Mouse (Mus musculus): ENCODE measurements around the gene Tex45. TPM values are rescaled to one million over a fixed set of nuclear protein-coding genes. Genes with fewer than 3 reads are reported as not detected.
A peak's percentile ranks its signal among the peaks of the same experiment; 100 is the strongest.

Tex45 gene
- polyA plus RNA-seq, 1 experiment from 2014 or later = 0.61 TPM

DNA sequence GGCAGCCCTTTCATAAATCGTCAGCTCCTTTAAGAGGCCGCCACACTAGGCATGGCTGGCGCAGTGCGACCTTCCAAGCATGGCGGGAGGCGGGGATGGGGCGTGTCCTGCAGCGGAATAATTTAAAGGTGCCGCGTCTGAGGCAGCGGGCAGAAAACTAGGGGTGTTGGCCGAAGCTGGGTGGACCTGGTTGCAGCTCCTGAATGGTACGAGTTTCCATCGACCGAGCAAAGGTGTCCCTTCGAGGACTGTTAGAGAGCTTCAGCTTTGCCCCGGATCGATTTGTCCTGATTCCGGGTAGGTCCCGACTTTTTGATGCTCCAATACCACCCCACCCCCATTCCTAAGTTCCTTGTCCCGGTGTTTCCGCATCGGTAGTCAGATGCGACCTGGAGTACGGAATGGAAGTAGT lies 44.6 kb downstream of the Tex45 start, which contains the start of gene Pnpla6:
Pnpla6 (plus strand) TSS at position 125 of the 412 bp plus-strand sequence.
- no peaks in the 10 kb centered on the region for H3K9me3 ChIP-seq (replicated peaks)
- peak within 1 kb of the TSS; percentile 68 for H3K4me3 ChIP-seq (replicated peaks)
- peak; percentile 79 for ATAC-seq (ENCODE audit: low FRiP score)
- WGBS = under 1% methylated on average over 25 of the region's 25 CpGs
- peaks cover 37% of the 10 kb centered on the region for H3K36me3 ChIP-seq
- H3K27ac ChIP-seq (replicated peaks) = peak within 1 kb of the TSS; percentile 87
- peaks cover 23% of the 10 kb centered on the region for H3K4me1 ChIP-seq
- no peaks in the 10 kb centered on the region for H3K27me3 ChIP-seq (replicated peaks)
- peak within 1 kb of the TSS; percentile 64 for H3K9ac ChIP-seq (replicated peaks)
- peak within 1 kb of the TSS; percentile 83 for H3K4me2 ChIP-seq

DNA sequence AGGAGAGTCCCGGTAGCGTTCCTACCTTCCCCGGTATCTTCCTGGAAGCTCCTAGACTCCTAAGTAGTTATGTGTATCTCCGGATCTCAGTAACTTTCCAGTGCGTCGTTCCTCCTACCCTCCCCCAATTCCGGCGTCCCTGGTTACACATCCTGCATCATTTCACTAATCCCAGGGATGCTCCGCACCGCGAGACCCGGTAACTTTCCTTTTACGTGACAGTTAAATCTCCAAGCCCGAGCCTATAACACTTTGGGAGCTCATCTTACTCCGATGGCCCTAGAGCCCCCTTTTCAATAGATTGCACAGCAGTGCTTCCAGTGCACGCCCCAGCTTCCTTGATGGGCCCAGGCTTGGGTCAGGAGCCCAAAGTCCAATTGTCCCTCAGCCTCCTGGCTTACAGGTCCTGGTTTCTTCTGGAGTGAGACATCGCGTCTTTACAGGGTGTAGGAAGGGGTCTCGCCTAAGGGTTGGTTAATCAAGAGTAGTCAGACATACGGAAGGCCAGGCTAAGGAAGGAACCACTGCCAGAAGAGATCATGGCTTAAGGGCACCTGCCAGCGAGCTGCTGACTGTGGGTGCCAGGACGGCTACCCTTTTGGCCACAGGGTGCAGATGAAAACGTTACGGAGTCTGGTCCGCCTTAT lies 45.2 kb downstream of the Tex45 start:
- no peaks in the 10 kb centered on the region for H3K27me3 ChIP-seq (replicated peaks)
- peaks cover 23% of the 10 kb centered on the region for H3K4me1 ChIP-seq
- peak overlapping the region; percentile 68 for H3K4me3 ChIP-seq (replicated peaks)
- 1% methylated on average over 25 of the region's 25 CpGs for WGBS
- peak; percentile 35 for ATAC-seq (ENCODE audit: low FRiP score)
- H3K4me2 ChIP-seq = peak overlapping the region; percentile 83
- H3K9me3 ChIP-seq (replicated peaks) = no peaks in the 10 kb centered on the region
- peaks cover 31% of the 10 kb centered on the region for H3K36me3 ChIP-seq
- peak overlapping the region; percentile 87 for H3K27ac ChIP-seq (replicated peaks)
- H3K9ac ChIP-seq (replicated peaks) = peak overlapping the region; percentile 64

DNA sequence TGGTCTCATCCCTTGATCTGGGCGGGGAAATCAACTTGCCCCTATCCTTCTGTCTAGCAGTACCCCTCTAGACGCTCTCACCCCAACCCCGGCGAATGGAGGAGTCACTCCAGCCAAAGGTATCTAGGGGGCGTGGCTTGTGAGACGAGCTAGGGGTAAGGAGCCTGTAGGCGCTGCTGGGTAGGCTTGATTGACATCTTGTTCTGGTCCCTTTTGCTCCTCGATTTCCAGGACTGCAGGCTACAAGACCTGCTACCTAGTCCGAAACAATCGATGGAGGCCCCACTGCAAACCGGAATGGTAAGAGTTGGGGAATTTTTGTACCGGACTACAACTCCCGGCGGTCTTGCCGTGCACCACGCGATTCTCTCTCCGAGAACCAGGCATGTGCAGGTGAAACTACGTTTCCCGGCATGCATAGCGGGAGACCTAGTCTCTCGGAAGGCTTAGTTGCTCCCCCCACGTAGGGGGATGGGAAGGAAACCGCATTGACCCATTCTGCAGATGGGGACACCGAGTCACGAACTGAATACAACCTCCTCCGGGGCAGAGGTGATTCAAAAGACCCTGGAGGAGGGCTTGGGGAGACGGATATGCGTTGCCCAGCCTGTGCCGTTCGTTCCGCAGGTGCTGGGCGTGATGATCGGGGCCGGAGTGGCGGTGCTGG lies 45.9 kb downstream of the Tex45 start:
- Histone ChIP-seq H3K36me3 (peaks cover 30% of the 10 kb centered on the region), H3K9me3 (replicated peaks) (no peaks in the 10 kb centered on the region), H3K4me1 (peaks cover 23% of the 10 kb centered on the region), H3K4me3 (replicated peaks) (peak overlapping the region; percentile 68), H3K4me2 (peak overlapping the region; percentile 83), H3K27ac (replicated peaks) (peak overlapping the region; percentile 87), H3K27me3 (replicated peaks) (no peaks in the 10 kb centered on the region), H3K9ac (replicated peaks) (peak overlapping the region; percentile 64)
- WGBS = 2% methylated on average over 36 of the region's 36 CpGs
- ATAC-seq (ENCODE audit: low FRiP score) = peak; percentile 88

DNA sequence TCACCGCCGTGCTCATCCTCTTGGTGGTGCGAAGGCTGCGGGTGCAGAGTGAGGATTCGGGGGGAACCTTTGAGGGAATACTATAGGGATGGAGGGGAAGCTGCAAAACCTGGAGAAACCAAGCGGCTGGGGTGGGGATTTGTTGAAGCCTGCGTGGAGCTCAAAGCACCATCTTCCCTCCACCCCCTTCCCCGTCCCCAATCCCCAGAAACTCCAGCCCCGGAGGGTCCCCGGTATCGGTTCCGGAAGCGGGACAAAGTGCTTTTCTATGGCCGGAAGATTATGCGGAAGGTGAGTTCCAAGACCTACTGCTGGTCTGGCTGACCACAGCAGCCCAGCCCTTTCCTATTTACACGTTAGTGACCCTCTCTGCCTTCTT lies 46.4 kb downstream of the Tex45 start:
- peak; percentile 35 for ATAC-seq (ENCODE audit: low FRiP score)
- no peaks in the 10 kb centered on the region for H3K27me3 ChIP-seq (replicated peaks)
- H3K27ac ChIP-seq (replicated peaks) = peak overlapping the region; percentile 87
- peaks cover 23% of the 10 kb centered on the region for H3K4me1 ChIP-seq
- H3K4me3 ChIP-seq (replicated peaks) = peak overlapping the region; percentile 68
- WGBS = 12% methylated on average over 16 of the region's 16 CpGs
- H3K9ac ChIP-seq (replicated peaks) = peak overlapping the region; percentile 64
- H3K4me2 ChIP-seq = peak overlapping the region; percentile 83
- H3K9me3 ChIP-seq (replicated peaks) = no peaks in the 10 kb centered on the region
- peaks cover 29% of the 10 kb centered on the region for H3K36me3 ChIP-seq

DNA sequence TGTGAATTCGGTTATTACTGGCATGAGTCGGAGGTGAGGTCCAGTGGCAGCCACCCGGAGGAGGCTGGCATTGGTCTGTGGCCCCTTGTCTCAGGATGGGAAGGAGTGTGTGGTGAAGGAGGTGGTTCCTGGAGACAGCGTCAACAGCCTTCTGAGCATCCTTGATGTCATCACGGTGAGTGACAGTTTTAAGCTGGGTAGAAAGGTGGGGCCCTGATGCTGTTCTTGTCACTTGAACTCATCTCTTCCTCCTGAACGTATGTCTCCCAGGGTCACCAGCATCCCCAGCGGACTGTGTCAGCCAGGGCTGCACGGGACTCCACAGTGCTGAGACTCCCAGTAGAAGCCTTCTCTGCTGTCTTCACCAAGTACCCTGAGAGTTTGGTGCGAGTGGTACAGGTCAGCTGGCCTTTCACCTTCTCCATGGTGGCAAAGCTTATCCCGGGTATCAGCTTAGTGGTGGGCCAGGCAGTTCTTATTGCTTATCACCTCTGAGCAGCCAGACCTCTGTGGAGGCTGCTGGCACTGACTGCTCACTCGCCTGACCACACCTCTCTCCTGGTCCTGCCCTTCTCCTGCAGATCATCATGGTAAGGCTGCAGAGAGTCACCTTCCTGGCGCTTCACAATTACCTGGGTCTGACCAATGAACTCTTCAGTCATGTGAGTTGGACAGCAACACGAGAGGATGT lies 51.5 kb downstream of the Tex45 start:
- H3K4me3 ChIP-seq (replicated peaks) = no peak overlapping the region
- no peaks in the 10 kb centered on the region for H3K27me3 ChIP-seq (replicated peaks)
- peaks cover 8% of the 10 kb centered on the region for H3K4me1 ChIP-seq
- H3K9me3 ChIP-seq (replicated peaks) = no peaks in the 10 kb centered on the region
- no peak overlapping the region for H3K9ac ChIP-seq (replicated peaks)
- no peak overlapping the region for H3K27ac ChIP-seq (replicated peaks)
- peaks cover 54% of the 10 kb centered on the region for H3K36me3 ChIP-seq
- 94% methylated on average over 13 of the region's 13 CpGs for WGBS
- ATAC-seq (ENCODE audit: low FRiP score) = no peak
- no peak overlapping the region for H3K4me2 ChIP-seq

DNA sequence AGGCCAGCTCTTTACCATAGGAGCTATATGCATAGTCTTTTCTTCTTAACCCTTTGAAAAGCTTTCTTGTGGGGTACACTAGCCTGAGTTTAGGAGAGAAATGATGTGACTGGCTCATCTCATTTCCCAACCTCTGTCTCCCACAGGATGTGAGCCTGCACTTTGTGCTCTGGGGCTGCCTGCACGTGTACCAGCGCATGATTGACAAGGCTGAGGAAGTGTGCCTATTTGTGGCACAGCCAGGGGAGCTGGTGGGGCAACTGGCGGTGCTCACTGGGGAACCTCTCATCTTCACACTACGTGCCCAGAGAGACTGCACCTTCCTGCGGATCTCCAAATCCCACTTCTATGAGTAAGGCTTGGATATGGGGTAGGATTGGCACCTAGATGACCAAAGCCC lies 60.2 kb downstream of the Tex45 start:
- Histone ChIP-seq H3K4me3 (replicated peaks) (no peak overlapping the region), H3K36me3 (peaks cover 57% of the 10 kb centered on the region), H3K4me1 (no peaks in the 10 kb centered on the region), H3K27ac (replicated peaks) (no peak overlapping the region), H3K9me3 (replicated peaks) (no peaks in the 10 kb centered on the region), H3K9ac (replicated peaks) (no peak overlapping the region), H3K27me3 (replicated peaks) (no peaks in the 10 kb centered on the region), H3K4me2 (no peak overlapping the region)
- ATAC-seq (ENCODE audit: low FRiP score) = no peak
- WGBS = 95% methylated on average over 5 of the region's 5 CpGs

DNA sequence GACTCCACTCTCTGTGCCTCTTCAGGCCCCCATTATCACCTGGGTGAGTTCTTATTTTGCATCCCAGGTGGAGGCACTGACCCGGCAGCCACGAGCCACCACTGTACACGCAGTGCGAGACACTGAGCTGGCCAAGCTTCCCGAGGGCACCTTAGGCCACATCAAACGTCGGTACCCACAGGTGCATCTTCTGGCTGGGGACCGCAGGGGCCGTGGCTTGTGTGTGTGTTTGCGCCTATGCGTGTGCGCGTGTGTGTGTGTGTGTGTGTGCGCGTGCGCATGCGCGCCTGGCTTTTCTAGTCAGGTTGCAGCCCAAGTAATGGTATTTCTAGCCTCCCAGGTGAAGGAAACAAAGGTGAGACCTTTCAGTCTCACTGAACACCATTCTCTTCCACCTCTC lies 61.3 kb downstream of the Tex45 start:
- Histone ChIP-seq H3K27me3 (replicated peaks) (no peaks in the 10 kb centered on the region), H3K4me2 (no peak overlapping the region), H3K9ac (replicated peaks) (no peak overlapping the region), H3K4me1 (no peaks in the 10 kb centered on the region), H3K36me3 (peaks cover 57% of the 10 kb centered on the region), H3K9me3 (replicated peaks) (no peaks in the 10 kb centered on the region), H3K4me3 (replicated peaks) (no peak overlapping the region), H3K27ac (replicated peaks) (no peak overlapping the region)
- ATAC-seq (ENCODE audit: low FRiP score) = no peak
- WGBS = 97% methylated on average over 18 of the region's 18 CpGs

DNA sequence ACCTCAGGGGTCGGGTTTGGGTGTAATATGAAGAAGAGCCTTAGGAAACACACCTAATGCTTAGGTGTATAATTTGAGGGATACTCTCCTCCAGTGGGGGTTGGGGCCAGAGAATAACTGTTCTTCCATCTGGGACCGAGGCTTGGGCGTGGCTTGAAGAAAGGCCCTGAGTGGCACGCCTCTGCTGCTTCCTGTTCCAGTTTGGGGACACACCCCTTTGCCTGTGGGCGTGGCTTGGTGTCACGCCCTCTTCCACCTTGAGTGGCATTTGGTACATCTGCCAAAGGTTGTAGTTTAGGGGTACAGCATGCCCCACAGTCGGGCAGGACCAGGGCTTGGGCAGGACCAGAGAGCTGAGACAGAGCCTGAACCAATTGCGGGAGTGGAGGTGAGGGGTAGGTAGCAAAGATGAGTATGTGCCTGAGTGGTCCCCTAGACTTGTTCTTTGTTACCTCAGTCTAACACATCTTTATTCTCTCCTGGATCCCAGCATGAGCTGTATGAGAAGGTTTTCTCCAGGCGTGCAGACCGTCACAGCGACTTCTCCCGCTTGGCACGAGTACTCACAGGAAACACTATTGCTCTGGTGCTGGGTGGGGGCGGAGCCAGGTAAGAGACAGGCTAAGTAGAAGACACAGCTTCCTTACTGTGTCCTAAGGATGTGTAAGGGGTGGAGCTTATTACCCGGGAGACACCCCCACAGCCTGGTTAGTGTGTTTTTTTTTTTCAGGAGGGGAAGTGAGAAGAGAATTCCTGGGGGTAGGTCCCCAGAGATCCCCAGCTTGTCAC lies 65.6 kb downstream of the Tex45 start:
- Histone ChIP-seq H3K9ac (replicated peaks) (no peak overlapping the region), H3K27ac (replicated peaks) (no peak overlapping the region), H3K27me3 (replicated peaks) (no peaks in the 10 kb centered on the region), H3K36me3 (peaks cover 80% of the 10 kb centered on the region), H3K4me2 (no peak overlapping the region), H3K4me1 (no peaks in the 10 kb centered on the region), H3K9me3 (replicated peaks) (no peaks in the 10 kb centered on the region), H3K4me3 (replicated peaks) (no peak overlapping the region)
- 65% methylated on average over 15 of the region's 15 CpGs for WGBS
- no peak for ATAC-seq (ENCODE audit: low FRiP score)

Other genes starting within 250 kb of the Tex45 start
- 50.7 and 52.0 TPM in 2 replicates for gene Insr, start 191.2 kb upstream of the Tex45 start, polyA plus RNA-seq (2015; fragmentation: Nextera tagmentation; extraction: Ambion mirVana)
- gene A430078G23Rik, start 117.4 kb upstream of the Tex45 start, polyA plus RNA-seq (2015; fragmentation: Nextera tagmentation; extraction: Ambion mirVana) = 1.1 TPM in 1 of 2 replicates, not detected in the other
- gene Arhgef18, start 77.9 kb upstream of the Tex45 start, polyA plus RNA-seq (2015; fragmentation: Nextera tagmentation; extraction: Ambion mirVana) = 8.1 and 9.5 TPM in 2 replicates
- gene Pex11g, start 3.2 kb upstream of the Tex45 start, polyA plus RNA-seq (2015; fragmentation: Nextera tagmentation; extraction: Ambion mirVana) = 4.0 and 5.7 TPM in 2 replicates
- gene Zfp358, start 22.3 kb downstream of the Tex45 start, polyA plus RNA-seq (2015; fragmentation: Nextera tagmentation; extraction: Ambion mirVana) = 62.7 and 64.3 TPM in 2 replicates
- gene Mcoln1, start 29.6 kb downstream of the Tex45 start, polyA plus RNA-seq (2015; fragmentation: Nextera tagmentation; extraction: Ambion mirVana) = 97.7 and 106 TPM in 2 replicates
- gene Pnpla6, start 44.5 kb downstream of the Tex45 start, polyA plus RNA-seq (2015; fragmentation: Nextera tagmentation; extraction: Ambion mirVana) = 42.5 and 44.3 TPM in 2 replicates
- 0.52 and 0.56 TPM in 2 replicates for gene C330021F23Rik, start 97.1 kb downstream of the Tex45 start, polyA plus RNA-seq (2015; fragmentation: Nextera tagmentation; extraction: Ambion mirVana)
- 37.6 and 41.3 TPM in 2 replicates for gene Camsap3, start 116.4 kb downstream of the Tex45 start, polyA plus RNA-seq (2015; fragmentation: Nextera tagmentation; extraction: Ambion mirVana)
- 46.2 and 50.4 TPM in 2 replicates for gene Xab2, start 150.5 kb downstream of the Tex45 start, polyA plus RNA-seq (2015; fragmentation: Nextera tagmentation; extraction: Ambion mirVana)
- 86.0 and 90.1 TPM in 2 replicates for gene Pet100, start 150.7 kb downstream of the Tex45 start, polyA plus RNA-seq (2015; fragmentation: Nextera tagmentation; extraction: Ambion mirVana)
- 0.11 and 0.82 TPM in 2 replicates for gene Pcp2, start 154.7 kb downstream of the Tex45 start, polyA plus RNA-seq (2015; fragmentation: Nextera tagmentation; extraction: Ambion mirVana)
- 40.9 and 66.3 TPM in 2 replicates for gene Stxbp2, start 160.1 kb downstream of the Tex45 start, polyA plus RNA-seq (2015; fragmentation: Nextera tagmentation; extraction: Ambion mirVana)
- gene Retn, start 184.9 kb downstream of the Tex45 start, polyA plus RNA-seq (2015; fragmentation: Nextera tagmentation; extraction: Ambion mirVana) = 0.27 and 0.56 TPM in 2 replicates
- 0.23 and 0.28 TPM in 2 replicates for gene Mcemp1, start 194.9 kb downstream of the Tex45 start, polyA plus RNA-seq (2015; fragmentation: Nextera tagmentation; extraction: Ambion mirVana)
- gene Fcor, start 201.5 kb downstream of the Tex45 start, polyA plus RNA-seq (2015; fragmentation: Nextera tagmentation; extraction: Ambion mirVana) = 21.7 and 22.8 TPM in 2 replicates
- 53.5 and 58.3 TPM in 2 replicates for gene Trappc5, start 205.4 kb downstream of the Tex45 start, polyA plus RNA-seq (2015; fragmentation: Nextera tagmentation; extraction: Ambion mirVana)
- gene Fcer2a, start 223.3 kb downstream of the Tex45 start, polyA plus RNA-seq (2015; fragmentation: Nextera tagmentation; extraction: Ambion mirVana) = 0.31 and 0.35 TPM in 2 replicates
- not detected in 2 replicates for gene Clec4g, start 249.8 kb downstream of the Tex45 start, polyA plus RNA-seq (2015; fragmentation: Nextera tagmentation; extraction: Ambion mirVana)